Mouse (Mus musculus) brain, adult 2 months (tissue): ENCODE measurements at regions not wholly inside any gene's neighbourhood (a gene's known extent, or its start where the extent isn't known, plus 50 kb on each side); places are given as distances from the start of the nearest gene placed in this dataset.
A peak's percentile ranks its signal among the peaks of the same experiment; 100 is the strongest.

Source experiments
- DNase-seq: peaks from one replicate; pipeline ENCODE4 v3.0.0; 2011; ENCODE audit warnings: low read depth, low spot score

DNA sequence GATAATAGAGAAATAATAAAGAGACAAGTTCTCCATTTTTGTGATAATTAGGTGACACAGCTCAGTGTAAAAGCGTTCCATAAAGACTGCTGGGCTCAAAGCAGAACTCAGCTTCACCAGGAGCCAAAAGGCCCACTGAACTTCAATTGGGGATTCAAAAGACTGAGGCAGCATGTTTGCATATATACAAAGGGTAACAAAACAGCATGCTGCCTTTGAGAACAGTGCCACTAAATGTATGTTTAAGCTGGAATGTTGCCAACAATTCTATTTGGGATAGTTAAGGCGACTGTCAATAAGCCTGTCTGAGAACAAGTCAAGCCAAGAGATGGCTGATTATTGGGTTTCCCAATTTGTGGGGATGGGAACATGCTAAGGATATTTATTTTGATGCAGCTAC is 642.3 kb downstream of the Actrt1 start:
- no peak for DNase-seq

DNA sequence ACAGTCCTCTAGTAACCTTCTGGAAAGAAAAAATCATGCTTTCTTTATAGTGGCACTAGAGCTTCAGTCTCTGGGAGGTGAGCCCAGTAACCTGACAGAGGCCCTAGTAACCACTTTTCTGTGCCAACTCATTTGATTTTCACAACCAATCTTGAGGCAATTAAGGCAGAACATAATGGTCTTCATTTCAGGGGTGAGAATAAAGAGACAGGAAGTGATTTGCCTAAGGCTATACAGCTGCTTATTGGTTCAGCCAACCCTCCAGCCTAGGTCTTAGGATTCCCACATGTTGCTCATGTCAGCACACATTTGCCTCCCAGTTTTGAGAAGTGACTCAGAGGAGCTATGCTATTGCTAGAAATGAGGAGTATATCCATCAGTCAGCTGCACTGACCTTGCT is 670.2 kb downstream of the Actrt1 start:
- no peak for DNase-seq

DNA sequence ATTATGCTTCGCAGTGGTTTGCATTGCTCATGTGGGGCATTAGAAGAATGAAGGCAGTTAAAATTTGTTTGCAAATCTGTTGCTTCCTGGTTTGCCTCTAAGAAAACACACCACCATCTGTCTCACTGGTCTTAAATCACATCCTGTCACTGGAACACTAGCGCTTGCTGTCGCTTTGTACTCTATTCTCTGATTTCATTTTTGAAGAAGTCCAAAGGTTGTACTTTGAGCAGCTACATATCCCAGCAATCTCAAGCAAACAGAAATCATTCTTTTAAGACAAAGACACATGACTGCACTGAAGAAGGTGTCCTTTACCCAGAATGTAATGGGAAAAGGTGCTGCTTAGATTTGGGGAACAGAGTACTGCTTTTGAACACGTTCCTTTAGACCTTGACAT is 680.7 kb downstream of the Actrt1 start:
- DNase-seq, result peak; percentile 14

DNA sequence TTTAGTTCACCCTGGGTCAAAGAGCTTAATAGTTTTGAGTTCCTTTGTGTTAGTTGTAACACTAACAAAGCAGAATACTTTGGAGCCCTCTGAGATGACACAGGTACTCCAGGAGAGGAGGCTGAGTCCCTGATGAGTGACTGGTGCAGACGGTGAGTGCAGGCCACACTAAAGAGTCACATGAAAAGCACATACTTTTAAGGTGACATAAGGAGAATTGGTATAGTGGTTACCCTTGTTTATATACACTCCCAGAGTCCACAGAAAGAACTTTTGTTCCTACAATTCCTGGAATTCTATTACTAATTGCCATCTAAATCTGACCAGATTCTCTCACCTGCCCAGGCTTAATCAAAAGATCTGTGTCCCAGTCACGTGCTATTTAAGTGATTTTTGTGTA is 681.3 kb downstream of the Actrt1 start:
- no peak for DNase-seq

DNA sequence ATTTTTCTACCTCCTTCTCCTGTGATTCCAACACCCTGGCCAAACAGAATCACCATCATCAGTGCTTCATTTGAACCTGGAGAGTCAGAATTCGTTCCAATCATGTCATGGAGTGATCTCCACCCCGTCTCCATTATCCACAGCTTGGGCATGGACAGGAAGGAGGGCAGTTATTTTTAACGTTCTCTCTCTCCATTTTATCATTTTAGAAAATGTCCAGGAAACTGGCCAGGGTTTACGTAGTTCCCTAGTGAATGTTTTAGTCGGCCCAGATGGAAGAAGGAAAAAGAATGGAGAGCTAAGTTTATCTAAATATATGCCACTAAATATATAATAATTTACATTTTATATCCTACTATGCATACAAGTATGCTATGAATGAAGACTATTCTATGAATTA is 701.0 kb downstream of the Actrt1 start:
- peak; percentile 20 for DNase-seq

DNA sequence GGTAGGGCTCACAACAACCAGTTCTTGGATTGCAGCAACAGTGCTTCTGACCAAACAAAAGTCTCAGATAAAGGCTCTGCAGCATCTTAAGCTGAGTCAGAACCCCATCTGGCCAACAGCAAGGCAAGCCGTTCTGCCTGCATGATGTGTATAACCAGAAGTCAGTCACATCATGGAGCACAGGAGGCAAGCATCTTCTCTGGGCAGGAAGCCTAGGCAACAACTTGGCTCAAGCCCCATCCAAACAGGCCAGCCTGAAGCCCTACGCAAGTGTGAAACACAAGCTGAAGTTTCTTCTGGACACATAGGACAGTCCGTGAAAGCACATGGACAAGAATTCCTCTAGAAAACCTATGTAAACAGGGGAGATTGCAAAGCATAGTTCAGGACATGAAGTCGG is 739.7 kb downstream of the Actrt1 start:
- peak; percentile 37 for DNase-seq
